Mouse (Mus musculus): Measurements from ENCODE around the gene Gmfg. TPM values are rescaled to one million over a fixed set of nuclear protein-coding genes. Genes with fewer than 3 reads are reported as not detected.

Gene Gmfg
- polyA plus RNA-seq, 1 experiment from 2014 or later, result 6.8 TPM

Other genes with a start within 250 kb of the Gmfg start
- gene Eid2, start 169.6 kb upstream of the Gmfg start, polyA plus RNA-seq (2016; fragmentation: Nextera tagmentation; extraction: Ambion mirVana), result 2.9 and 3.9 TPM in 2 replicates
- gene Eid2b, start 159.7 kb upstream of the Gmfg start, polyA plus RNA-seq (2016; fragmentation: Nextera tagmentation; extraction: Ambion mirVana), result 7.6 and 11.2 TPM in 2 replicates
- not detected in 2 replicates for gene Selenov, start 146.3 kb upstream of the Gmfg start, polyA plus RNA-seq (2016; fragmentation: Nextera tagmentation; extraction: Ambion mirVana)
- 0.56 and 2.3 TPM in 2 replicates for gene Dll3, start 135.2 kb upstream of the Gmfg start, polyA plus RNA-seq (2016; fragmentation: Nextera tagmentation; extraction: Ambion mirVana)
- gene Timm50, start 125.4 kb upstream of the Gmfg start, polyA plus RNA-seq (2016; fragmentation: Nextera tagmentation; extraction: Ambion mirVana), result 223 and 243 TPM in 2 replicates
- 123 and 124 TPM in 2 replicates for gene Supt5, start 98.7 kb upstream of the Gmfg start, polyA plus RNA-seq (2016; fragmentation: Nextera tagmentation; extraction: Ambion mirVana)
- gene Rps16, start 86.8 kb upstream of the Gmfg start, polyA plus RNA-seq (2016; fragmentation: Nextera tagmentation; extraction: Ambion mirVana), result 972 and 1,174 TPM in 2 replicates
- 90.5 and 118 TPM in 2 replicates for gene Plekhg2, start 64.8 kb upstream of the Gmfg start, polyA plus RNA-seq (2016; fragmentation: Nextera tagmentation; extraction: Ambion mirVana)
- gene Zfp36, start 57.2 kb upstream of the Gmfg start, polyA plus RNA-seq (2016; fragmentation: Nextera tagmentation; extraction: Ambion mirVana), result 7.5 and 7.9 TPM in 2 replicates
- gene Med29, start 44.7 kb upstream of the Gmfg start, polyA plus RNA-seq (2016; fragmentation: Nextera tagmentation; extraction: Ambion mirVana), result 65.1 and 67.0 TPM in 2 replicates
- 81.3 and 91.5 TPM in 2 replicates for gene Paf1, start 44.5 kb upstream of the Gmfg start, polyA plus RNA-seq (2016; fragmentation: Nextera tagmentation; extraction: Ambion mirVana)
- 4.1 and 5.0 TPM in 2 replicates for gene Lrfn1, start 14.5 kb downstream of the Gmfg start, polyA plus RNA-seq (2016; fragmentation: Nextera tagmentation; extraction: Ambion mirVana)
- not detected in 2 replicates for gene Ifnl2, start 73.0 kb downstream of the Gmfg start, polyA plus RNA-seq (2016; fragmentation: Nextera tagmentation; extraction: Ambion mirVana)
- not detected in 2 replicates for gene Ifnl3, start 85.4 kb downstream of the Gmfg start, polyA plus RNA-seq (2016; fragmentation: Nextera tagmentation; extraction: Ambion mirVana)
- not detected in 2 replicates for gene Sycn, start 103.4 kb downstream of the Gmfg start, polyA plus RNA-seq (2016; fragmentation: Nextera tagmentation; extraction: Ambion mirVana)
- gene Nccrp1, start 109.8 kb downstream of the Gmfg start, polyA plus RNA-seq (2016; fragmentation: Nextera tagmentation; extraction: Ambion mirVana), result not detected in 2 replicates
- gene Samd4b, start 160.7 kb downstream of the Gmfg start, polyA plus RNA-seq (2016; fragmentation: Nextera tagmentation; extraction: Ambion mirVana), result 38.2 and 40.2 TPM in 2 replicates
- gene Pak4, start 160.7 kb downstream of the Gmfg start, polyA plus RNA-seq (2016; fragmentation: Nextera tagmentation; extraction: Ambion mirVana), result 64.9 and 69.8 TPM in 2 replicates
- not detected in 2 replicates for gene Acp7, start 193.9 kb downstream of the Gmfg start, polyA plus RNA-seq (2016; fragmentation: Nextera tagmentation; extraction: Ambion mirVana)